Mouse (Mus musculus) erythroid progenitor cell, adult 5-6 weeks (primary cell): ENCODE data around the gene Spty2d1. TPM values are rescaled to one million over a fixed set of nuclear protein-coding genes. Genes with fewer than 3 reads are reported as not detected.
"Not testable (repeated sequence)": the region's sequence is repeated elsewhere in the genome, so short reads cannot be mapped to it uniquely, and the experiment has no call there.

Experiments used
- ATAC-seq: replicated peaks from 2 replicates; pipeline ENCODE4 v1.8.0; 2016; ENCODE audit warnings: moderate number of reproducible peaks, mild to moderate bottlenecking, moderate TSS enrichment, inconsistent platforms; ENCODE audit not compliant: poor library complexity, low FRiP score, severe bottlenecking
- total RNA-seq, 2 experiments: library from RNA; stranded (forward) in 1 of 2; stranded (reverse) in 1 of 2; fragments of 150-400 nt in 1 of 2; fragments of 186-747, 209-891 nt in 1 of 2; gene quantifications; 2 replicates each; pipeline versions ENCODE4 v1.2.3 to v1.2.4; 2015 to 2017; ENCODE audit warnings: low replicate concordance in 2 of 2

Gene Spty2d1
- total RNA-seq (2015; ENCODE audit: low replicate concordance) (23.1 and 34.8 TPM in 2 replicates), total RNA-seq (2017; ENCODE audit: low replicate concordance) (22.1 and 25.8 TPM in 2 replicates)

GRCm38 (mm10) chr7:47008168-47008993 lies at the start of gene Spty2d1:
Gene Spty2d1, minus strand, starts transcription at chr7:47008411.
- peak; percentile 88 for ATAC-seq

- ATAC-seq, result no peak
These were observed 48.1 kb upstream of the Spty2d1 start for GRCm38 (mm10) chr7:47056273-47056672.

GRCm38 (mm10) chr7:47055744-47056143 lies 47.5 kb upstream of the Spty2d1 start:
- ATAC-seq, result no peak

GRCm38 (mm10) chr7:47054666-47055065 lies 46.5 kb upstream of the Spty2d1 start:
- ATAC-seq, result no peak

- ATAC-seq, result no peak
These were observed 45.1 kb upstream of the Spty2d1 start for GRCm38 (mm10) chr7:47053287-47053686.

- ATAC-seq, result no peak
These were observed 44.1 kb upstream of the Spty2d1 start for GRCm38 (mm10) chr7:47052276-47052675.

- no peak for ATAC-seq
These were observed 43.4 kb upstream of the Spty2d1 start for GRCm38 (mm10) chr7:47051404-47052151.

GRCm38 (mm10) chr7:47050766-47051165 lies 42.6 kb upstream of the Spty2d1 start:
- ATAC-seq, result no peak

GRCm38 (mm10) chr7:47050366-47050765 lies 42.2 kb upstream of the Spty2d1 start, which contains the start of gene Tmem86a:
Gene Tmem86a, plus strand, starts transcription at chr7:47050601.
- ATAC-seq, result peak; percentile 91

GRCm38 (mm10) chr7:47042823-47043490 lies 34.7 kb upstream of the Spty2d1 start:
- ATAC-seq, result no peak

GRCm38 (mm10) chr7:47042121-47042520 lies 33.9 kb upstream of the Spty2d1 start:
- ATAC-seq, result no peak

GRCm38 (mm10) chr7:47041706-47042105 lies 33.5 kb upstream of the Spty2d1 start:
- no peak for ATAC-seq

GRCm38 (mm10) chr7:47035426-47035825 lies 27.2 kb upstream of the Spty2d1 start:
- no peak for ATAC-seq

- no peak for ATAC-seq
These were observed 26.7 kb upstream of the Spty2d1 start for GRCm38 (mm10) chr7:47034785-47035384.

- no peak for ATAC-seq
These were observed 23.2 kb upstream of the Spty2d1 start for GRCm38 (mm10) chr7:47031371-47031770.

GRCm38 (mm10) chr7:47030517-47031193 lies 22.4 kb upstream of the Spty2d1 start:
- no peak for ATAC-seq

- ATAC-seq, result no peak
These were observed 19.3 kb upstream of the Spty2d1 start for GRCm38 (mm10) chr7:47027520-47027919.

- not testable (repeated sequence) for ATAC-seq
These were observed 18.7 kb upstream of the Spty2d1 start for GRCm38 (mm10) chr7:47026899-47027298.

- ATAC-seq, result no peak
These were observed 17.2 kb upstream of the Spty2d1 start for GRCm38 (mm10) chr7:47025429-47025828.
